Mouse (Mus musculus) embryonic fibroblast, embryonic 13.5 days (primary cell): ENCODE results near the gene Wdr66. TPM values are rescaled to one million over a fixed set of nuclear protein-coding genes. Genes with fewer than 3 reads are reported as not detected.
A peak's percentile ranks its signal among the peaks of the same experiment; 100 is the strongest.

Source experiments
- H3K27ac ChIP-seq: 2 replicates; pipeline ENCODE4 v1.5.1; 2012; ENCODE audit warnings: low read length, control low read depth, inconsistent platforms; ENCODE audit not compliant: insufficient read depth
- H3K4me1 ChIP-seq: 2 replicates; pipeline ENCODE4 v1.6.1; 2011; ENCODE audit warnings: low read length; ENCODE audit not compliant: control insufficient read depth, insufficient read depth
- H3K4me3 ChIP-seq: 2 replicates; pipeline ENCODE4 v1.5.1; 2011; ENCODE audit warnings: mild to moderate bottlenecking, control low read depth, low read length; ENCODE audit not compliant: insufficient read depth
- CTCF ChIP-seq: IDR thresholded peaks from 2 replicates; pipeline ENCODE4 v1.5.1; 2011; ENCODE audit warnings: mild to moderate bottlenecking, control low read depth, low read length, moderate library complexity, borderline replicate concordance; ENCODE audit not compliant: insufficient read depth
- POLR2A ChIP-seq: IDR thresholded peaks from 2 replicates; pipeline ENCODE4 v1.6.1; 2011; ENCODE audit warnings: low read depth, mild to moderate bottlenecking, control low read depth, low read length, moderate library complexity
- polyA plus RNA-seq: library from polyadenylated mRNA; stranded (reverse); fragments of >200 nt; gene quantifications from 2 replicates; pipeline ENCODE4 v1.2.4, GENCODE M21; 2011; ENCODE audit warnings: low read depth; ENCODE audit not compliant: missing spikeins, insufficient read length

The Wdr66 gene
- polyA plus RNA-seq, 1 experiment: 0.77 TPM

- TF ChIP-seq POLR2A (no peak), CTCF (no peak)
- no peaks in the 10 kb centered on the region for H3K4me1 ChIP-seq
- H3K4me3 ChIP-seq: no peak overlapping the region
- no peak overlapping the region for H3K27ac ChIP-seq
Observed at GRCm38 (mm10) chr5:123268477-123269474, 16.9 kb downstream of the Wdr66 start.

DNA sequence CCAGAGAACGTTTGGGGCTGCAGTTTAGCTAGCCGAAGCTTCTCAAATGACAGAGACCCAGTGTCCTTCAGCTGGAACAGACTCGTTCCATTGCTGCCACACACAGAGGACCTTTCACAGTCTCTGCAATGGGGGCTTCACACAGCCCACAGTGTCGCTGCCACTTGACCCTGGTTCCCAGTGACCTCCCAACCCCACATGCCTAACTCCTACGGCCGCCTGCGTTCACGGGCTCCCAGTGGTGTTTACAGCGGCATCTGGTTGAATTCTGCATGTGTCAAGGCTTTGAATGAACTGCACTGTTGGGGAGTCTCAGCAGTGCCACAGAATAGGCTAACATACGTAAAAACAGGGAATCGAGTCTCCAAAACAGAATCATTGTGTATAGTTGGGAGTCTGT, 19.0 kb downstream of the Wdr66 start:
- Histone ChIP-seq H3K4me1 (no peaks in the 10 kb centered on the region), H3K4me3 (no peak overlapping the region), H3K27ac (no peak overlapping the region)
- no peak for TF ChIP-seq POLR2A
- TF ChIP-seq CTCF: no peak

- peaks cover 4% of the 10 kb centered on the region; the same call in 1 of the 2 replicates for H3K4me1 ChIP-seq
- H3K27ac ChIP-seq: no peak overlapping the region
- no peak for TF ChIP-seq POLR2A
- no peak overlapping the region for H3K4me3 ChIP-seq
Observed at GRCm38 (mm10) chr5:123272927-123273326, 21.0 kb downstream of the Wdr66 start.

- no peak overlapping the region for H3K4me3 ChIP-seq
Observed at GRCm38 (mm10) chr5:123276636-123277341, 24.9 kb downstream of the Wdr66 start.

DNA sequence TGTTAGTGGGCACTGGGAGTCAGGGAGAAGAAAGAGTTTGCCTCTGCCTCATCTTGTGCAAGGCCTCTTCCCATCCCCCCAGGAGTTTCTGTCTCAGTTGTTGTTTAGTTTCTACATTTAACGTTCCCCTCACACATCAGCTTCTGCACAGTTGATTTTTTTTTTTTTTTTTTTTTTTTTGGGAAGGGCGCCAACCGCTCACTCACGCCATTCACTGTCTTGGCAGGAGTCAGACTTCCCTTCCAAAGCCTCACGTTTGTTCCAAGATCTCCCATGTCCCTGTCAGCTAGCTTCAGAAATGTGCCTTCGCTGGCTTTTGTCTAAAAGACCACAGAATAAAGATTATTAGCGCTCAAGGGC, 25.4 kb downstream of the Wdr66 start:
- TF ChIP-seq POLR2A (no peak), CTCF (no peak)
- no peak overlapping the region for H3K27ac ChIP-seq
- peaks cover 4% of the 10 kb centered on the region; the same call in 1 of the 2 replicates for H3K4me1 ChIP-seq
- H3K4me3 ChIP-seq: no peak overlapping the region

More at GRCm38 (mm10) chr5:123276636-123277341, 24.9 kb downstream of the Wdr66 start:
- Histone ChIP-seq H3K4me1 (peaks cover 4% of the 10 kb centered on the region; the same call in 1 of the 2 replicates), H3K27ac (no peak overlapping the region)
- no peak for TF ChIP-seq CTCF
- TF ChIP-seq POLR2A: no peak

DNA sequence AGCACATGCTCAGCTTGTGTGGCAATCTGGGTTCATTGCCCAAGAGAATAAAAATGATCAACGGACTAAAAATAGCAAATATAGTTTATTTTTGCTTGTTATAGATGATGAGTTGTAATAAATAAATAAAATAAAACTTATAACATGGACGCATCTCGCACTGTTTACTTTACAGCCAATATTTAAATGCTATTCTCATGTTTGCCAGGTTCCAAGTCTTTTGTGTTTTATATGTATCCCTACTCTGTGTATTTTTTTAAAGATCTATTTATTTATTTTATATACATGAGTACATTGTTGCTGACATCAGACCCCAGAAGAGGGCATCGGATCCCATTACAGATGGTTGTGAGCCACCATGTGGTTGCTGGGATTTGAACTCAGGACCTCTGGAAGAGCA, 25.8 kb downstream of the Wdr66 start:
- Histone ChIP-seq H3K4me1 (peaks cover 4% of the 10 kb centered on the region; the same call in 1 of the 2 replicates), H3K4me3 (no peak overlapping the region), H3K27ac (no peak overlapping the region)
- TF ChIP-seq POLR2A (no peak), CTCF (no peak)

DNA sequence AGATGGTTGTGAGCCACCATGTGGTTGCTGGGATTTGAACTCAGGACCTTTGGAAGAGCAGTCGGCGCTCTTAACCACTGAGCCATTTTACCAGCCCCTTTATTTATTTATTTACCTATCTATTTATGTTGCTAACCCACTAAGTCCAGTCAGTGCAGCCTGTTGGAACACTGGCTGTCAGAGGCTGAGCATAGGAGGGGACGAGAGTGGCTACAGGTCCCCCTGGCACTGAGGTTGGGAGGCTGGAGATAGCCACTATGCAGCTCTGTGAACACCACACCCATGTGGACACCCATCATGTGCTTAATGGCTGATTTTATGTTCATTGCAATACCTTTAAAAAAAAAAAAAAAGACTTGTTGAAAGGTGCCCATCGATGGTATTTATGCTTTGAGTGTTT, 27.3 kb downstream of the Wdr66 start:
- peaks cover 4% of the 10 kb centered on the region; the same call in 1 of the 2 replicates for H3K4me1 ChIP-seq
- H3K27ac ChIP-seq: no peak overlapping the region
- TF ChIP-seq CTCF: no peak
- TF ChIP-seq POLR2A: no peak
- H3K4me3 ChIP-seq: no peak overlapping the region

DNA sequence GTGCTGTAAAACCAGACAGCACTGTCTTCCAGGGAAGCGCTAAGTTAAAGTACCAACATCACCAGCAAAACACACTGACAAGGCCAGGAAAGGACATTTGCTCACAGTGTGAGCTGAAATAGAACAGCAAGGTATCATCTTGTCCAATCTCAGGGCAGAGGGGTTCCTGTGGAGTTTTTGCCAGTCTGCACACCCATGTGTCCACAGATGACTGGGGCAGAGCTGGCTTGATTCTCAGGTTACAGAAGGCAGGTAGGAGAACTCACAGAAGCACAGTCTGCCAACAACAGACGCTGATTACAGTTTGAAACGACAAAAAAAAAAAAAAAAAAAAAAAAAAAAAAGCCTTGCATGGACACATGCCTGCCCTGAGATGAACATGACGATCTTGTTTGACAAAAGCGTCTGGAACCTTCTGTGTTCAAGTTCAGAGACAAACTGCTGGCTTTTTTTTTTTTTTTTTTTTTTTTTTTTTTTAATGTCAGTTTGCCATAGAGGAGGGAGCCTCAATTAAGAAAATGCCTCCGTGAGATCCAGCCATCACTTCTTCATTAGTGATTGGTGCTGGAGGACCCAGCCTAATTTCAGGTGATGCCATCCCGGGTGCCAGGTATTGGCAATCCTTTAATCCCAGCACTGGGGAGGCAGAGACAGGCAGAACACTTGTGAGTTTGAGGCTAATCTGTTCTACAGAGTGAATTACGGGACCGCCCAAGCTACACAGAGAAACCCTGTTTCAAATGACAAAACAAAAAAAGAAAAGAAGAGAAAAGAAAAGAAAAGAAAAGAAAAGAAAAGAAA, 29.6 kb downstream of the Wdr66 start:
- Histone ChIP-seq H3K27ac (no peak overlapping the region), H3K4me3 (no peak overlapping the region), H3K4me1 (peaks cover 4% of the 10 kb centered on the region; the same call in 1 of the 2 replicates)
- no peak for TF ChIP-seq POLR2A
- no peak for TF ChIP-seq CTCF

GRCm38 (mm10) chr5:123285174-123285573, 33.3 kb downstream of the Wdr66 start:
- TF ChIP-seq CTCF (peak; percentile 22; the same call in 1 of the 2 replicates), POLR2A (no peak)
- H3K27ac ChIP-seq: no peak overlapping the region
- H3K4me1 ChIP-seq: no peaks in the 10 kb centered on the region
- H3K4me3 ChIP-seq: no peak overlapping the region
